Mouse (Mus musculus): ENCODE measurements around the gene Vmp1. TPM values are rescaled to one million over a fixed set of nuclear protein-coding genes. Genes with fewer than 3 reads are reported as not detected.

The Vmp1 gene
- polyA plus RNA-seq, 1 experiment = 101 TPM

GRCm38 (mm10) chr11:86582543-86583260, 100.9 kb downstream of the Vmp1 start:
- Histone ChIP-seq H3K4me3 (ENCODE audit: low read depth, low read length) (no peak overlapping the region), H3K36me3 (ENCODE audit: control insufficient read depth, insufficient read depth, low read length, poor library complexity, severe bottlenecking) (peaks cover 5% of the 10 kb centered on the region), H3K9ac (ENCODE audit: low read depth, poor library complexity, severe bottlenecking) (no peak overlapping the region), H3K27ac (ENCODE audit: insufficient read depth, low read length) (no peak overlapping the region), H3K9me3 (replicated peaks; ENCODE audit: control insufficient read depth, insufficient read depth, low read length, poor library complexity, severe bottlenecking) (no peaks in the 10 kb centered on the region), H3K27me3 (ENCODE audit: control insufficient read depth, insufficient read depth, low read length, poor library complexity, severe bottlenecking) (no peaks in the 10 kb centered on the region), H3K4me1 (ENCODE audit: control insufficient read depth, insufficient read depth, low read length) (peaks cover 9% of the 10 kb centered on the region)
- TF ChIP-seq POLR2A (IDR thresholded peaks at IDR 0.05; ENCODE audit: insufficient read depth, low read length) (no peak), EP300 (IDR thresholded peaks at IDR 0.05; ENCODE audit: insufficient read depth, low read depth, low read length) (no peak), CTCF (IDR thresholded peaks at IDR 0.05; ENCODE audit: low read depth, low read length) (no peak)

GRCm38 (mm10) chr11:86581943-86582542, 101.6 kb downstream of the Vmp1 start:
- Histone ChIP-seq H3K9ac (ENCODE audit: low read depth, poor library complexity, severe bottlenecking) (no peak overlapping the region), H3K9me3 (replicated peaks; ENCODE audit: control insufficient read depth, insufficient read depth, low read length, poor library complexity, severe bottlenecking) (no peaks in the 10 kb centered on the region), H3K4me3 (ENCODE audit: low read depth, low read length) (no peak overlapping the region), H3K27me3 (ENCODE audit: control insufficient read depth, insufficient read depth, low read length, poor library complexity, severe bottlenecking) (no peaks in the 10 kb centered on the region), H3K27ac (ENCODE audit: insufficient read depth, low read length) (0 out of 2 replicates have a peak overlapping the region, but pooled peaks have one; percentile 44), H3K4me1 (ENCODE audit: control insufficient read depth, insufficient read depth, low read length) (peaks cover 13% of the 10 kb centered on the region), H3K36me3 (ENCODE audit: control insufficient read depth, insufficient read depth, low read length, poor library complexity, severe bottlenecking) (peaks cover 5% of the 10 kb centered on the region)
- TF ChIP-seq EP300 (IDR thresholded peaks at IDR 0.05; ENCODE audit: insufficient read depth, low read depth, low read length) = no peak
- no peak for TF ChIP-seq CTCF (IDR thresholded peaks at IDR 0.05; ENCODE audit: low read depth, low read length)
- no peak for TF ChIP-seq POLR2A (IDR thresholded peaks at IDR 0.05; ENCODE audit: insufficient read depth, low read length)

- peaks cover 5% of the 10 kb centered on the region for H3K36me3 ChIP-seq (ENCODE audit: control insufficient read depth, insufficient read depth, low read length, poor library complexity, severe bottlenecking)
- H3K27me3 ChIP-seq (ENCODE audit: control insufficient read depth, insufficient read depth, low read length, poor library complexity, severe bottlenecking) = no peaks in the 10 kb centered on the region
- H3K4me1 ChIP-seq (ENCODE audit: control insufficient read depth, insufficient read depth, low read length) = peaks cover 14% of the 10 kb centered on the region
- peak overlapping the region; percentile 44 for H3K27ac ChIP-seq (ENCODE audit: insufficient read depth, low read length)
- TF ChIP-seq POLR2A (IDR thresholded peaks at IDR 0.05; ENCODE audit: insufficient read depth, low read length) (no peak), EP300 (IDR thresholded peaks at IDR 0.05; ENCODE audit: insufficient read depth, low read depth, low read length) (no peak), CTCF (IDR thresholded peaks at IDR 0.05; ENCODE audit: low read depth, low read length) (no peak)
- no peak overlapping the region for H3K4me3 ChIP-seq (ENCODE audit: low read depth, low read length)
- H3K9me3 ChIP-seq (replicated peaks; ENCODE audit: control insufficient read depth, insufficient read depth, low read length, poor library complexity, severe bottlenecking) = no peaks in the 10 kb centered on the region
- H3K9ac ChIP-seq (ENCODE audit: low read depth, poor library complexity, severe bottlenecking) = no peak overlapping the region
These were observed 102.3 kb downstream of the Vmp1 start for GRCm38 (mm10) chr11:86581250-86581753.

GRCm38 (mm10) chr11:86580319-86581113, 103.1 kb downstream of the Vmp1 start:
- Histone ChIP-seq H3K36me3 (ENCODE audit: control insufficient read depth, insufficient read depth, low read length, poor library complexity, severe bottlenecking) (peaks cover 5% of the 10 kb centered on the region), H3K9ac (ENCODE audit: low read depth, poor library complexity, severe bottlenecking) (no peak overlapping the region), H3K27me3 (ENCODE audit: control insufficient read depth, insufficient read depth, low read length, poor library complexity, severe bottlenecking) (no peaks in the 10 kb centered on the region), H3K27ac (ENCODE audit: insufficient read depth, low read length) (peak overlapping the region; percentile 44; the same call in 1 of the 2 replicates), H3K4me1 (ENCODE audit: control insufficient read depth, insufficient read depth, low read length) (peaks cover 14% of the 10 kb centered on the region), H3K9me3 (replicated peaks; ENCODE audit: control insufficient read depth, insufficient read depth, low read length, poor library complexity, severe bottlenecking) (no peaks in the 10 kb centered on the region), H3K4me3 (ENCODE audit: low read depth, low read length) (no peak overlapping the region)
- TF ChIP-seq EP300 (IDR thresholded peaks at IDR 0.05; ENCODE audit: insufficient read depth, low read depth, low read length) = no peak
- TF ChIP-seq POLR2A (IDR thresholded peaks at IDR 0.05; ENCODE audit: insufficient read depth, low read length) = no peak
- TF ChIP-seq CTCF (IDR thresholded peaks at IDR 0.05; ENCODE audit: low read depth, low read length) = no peak

- peaks cover 16% of the 10 kb centered on the region for H3K4me1 ChIP-seq (ENCODE audit: control insufficient read depth, insufficient read depth, low read length)
- no peaks in the 10 kb centered on the region for H3K9me3 ChIP-seq (replicated peaks; ENCODE audit: control insufficient read depth, insufficient read depth, low read length, poor library complexity, severe bottlenecking)
- H3K27ac ChIP-seq (ENCODE audit: insufficient read depth, low read length) = no peak overlapping the region
- H3K4me3 ChIP-seq (ENCODE audit: low read depth, low read length) = no peak overlapping the region
- peaks cover 2% of the 10 kb centered on the region for H3K36me3 ChIP-seq (ENCODE audit: control insufficient read depth, insufficient read depth, low read length, poor library complexity, severe bottlenecking)
- no peaks in the 10 kb centered on the region for H3K27me3 ChIP-seq (ENCODE audit: control insufficient read depth, insufficient read depth, low read length, poor library complexity, severe bottlenecking)
- TF ChIP-seq POLR2A (IDR thresholded peaks at IDR 0.05; ENCODE audit: insufficient read depth, low read length) (no peak), CTCF (IDR thresholded peaks at IDR 0.05; ENCODE audit: low read depth, low read length) (no peak)
- H3K9ac ChIP-seq (ENCODE audit: low read depth, poor library complexity, severe bottlenecking) = no peak overlapping the region
These were observed 103.8 kb downstream of the Vmp1 start for GRCm38 (mm10) chr11:86579731-86580318.

Data from ES-Bruce4 (cell line).